Mouse (Mus musculus): ENCODE data around the gene Plekhs1. TPM values are rescaled to one million over a fixed set of nuclear protein-coding genes. Genes with fewer than 3 reads are reported as not detected.
A peak's percentile ranks its signal among the peaks of the same experiment; 100 is the strongest.

Gene Plekhs1
- polyA plus RNA-seq, 1 experiment from 2014 or later, result 1.4 TPM

DNA sequence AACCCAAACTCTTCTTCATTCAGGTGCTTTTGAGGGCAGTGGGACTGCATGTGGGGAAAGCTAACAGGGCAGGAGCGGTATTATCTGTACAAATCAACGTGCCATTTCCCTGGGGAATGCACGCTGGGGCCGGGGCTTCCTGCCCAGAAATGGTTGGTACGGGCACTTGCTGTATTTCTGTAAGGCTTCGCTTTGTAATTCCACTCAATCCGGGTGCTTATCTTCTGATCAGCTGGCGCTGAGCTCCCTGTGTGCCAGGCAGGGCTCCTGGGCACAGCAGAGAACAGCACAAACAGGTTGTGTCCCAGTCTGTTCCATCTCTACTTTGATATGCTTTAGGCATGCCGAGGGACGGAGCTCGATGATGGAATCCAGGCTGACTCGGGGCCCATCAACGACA lies 25.1 kb upstream of the Plekhs1 start:
- ATAC-seq (ENCODE audit: insufficient read depth, low FRiP score, low read depth), result no peak
- Histone ChIP-seq H3K4me3 (replicated peaks) (no peak overlapping the region), H3K9ac (no peak overlapping the region), H3K9me3 (no peaks in the 10 kb centered on the region), H3K4me1 (peaks cover 4% of the 10 kb centered on the region; the same call in 1 of the 2 replicates), H3K27ac (no peak overlapping the region), H3K4me2 (no peak overlapping the region), H3K27me3 (replicated peaks) (no peaks in the 10 kb centered on the region), H3K36me3 (peaks cover 6% of the 10 kb centered on the region; the same call in 1 of the 2 replicates)
- 85% methylated on average over 13 of the region's 13 CpGs for WGBS

DNA sequence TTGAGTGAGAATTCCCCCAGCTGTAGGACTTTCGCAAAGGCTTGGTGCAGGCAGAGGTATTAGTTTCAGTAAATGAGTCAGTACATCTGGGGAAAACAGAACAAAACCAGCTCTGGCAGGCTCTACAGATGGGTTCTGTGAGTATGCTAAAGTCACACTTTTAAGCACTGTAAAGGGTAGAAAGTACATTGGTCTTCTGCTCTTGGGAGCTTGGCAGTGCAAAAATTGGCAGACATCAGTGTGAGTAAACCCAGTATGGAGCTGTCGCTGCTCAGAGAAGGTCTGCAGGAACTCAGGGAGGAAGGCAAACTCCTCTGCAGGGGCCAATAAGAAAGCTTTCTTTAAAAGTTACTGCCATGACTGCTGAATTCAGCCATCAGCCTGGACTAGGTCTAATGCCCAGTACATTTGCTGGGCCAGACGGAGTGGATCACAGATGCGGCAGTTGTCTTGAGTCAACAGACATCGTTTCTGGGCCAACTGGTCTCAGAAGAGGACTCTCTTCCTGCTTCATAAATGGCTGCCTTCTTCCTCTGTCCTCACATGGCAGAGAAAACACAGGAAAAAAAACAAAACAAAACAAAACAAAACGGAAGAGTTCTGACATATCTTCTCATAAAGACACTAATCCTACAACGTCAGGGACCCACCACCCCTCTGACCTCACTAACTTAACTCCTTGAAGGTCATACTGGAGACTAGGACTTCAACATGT lies 22.9 kb upstream of the Plekhs1 start:
- Histone ChIP-seq H3K27ac (peak overlapping the region; percentile 69), H3K9ac (no peak overlapping the region), H3K36me3 (peaks cover 6% of the 10 kb centered on the region; the same call in 1 of the 2 replicates), H3K4me2 (no peak overlapping the region), H3K9me3 (no peaks in the 10 kb centered on the region), H3K4me3 (replicated peaks) (no peak overlapping the region), H3K4me1 (peaks cover 4% of the 10 kb centered on the region; the same call in 1 of the 2 replicates), H3K27me3 (replicated peaks) (no peaks in the 10 kb centered on the region)
- no peak for ATAC-seq (ENCODE audit: insufficient read depth, low FRiP score, low read depth)
- 41% methylated on average over 7 of the region's 7 CpGs for WGBS

DNA sequence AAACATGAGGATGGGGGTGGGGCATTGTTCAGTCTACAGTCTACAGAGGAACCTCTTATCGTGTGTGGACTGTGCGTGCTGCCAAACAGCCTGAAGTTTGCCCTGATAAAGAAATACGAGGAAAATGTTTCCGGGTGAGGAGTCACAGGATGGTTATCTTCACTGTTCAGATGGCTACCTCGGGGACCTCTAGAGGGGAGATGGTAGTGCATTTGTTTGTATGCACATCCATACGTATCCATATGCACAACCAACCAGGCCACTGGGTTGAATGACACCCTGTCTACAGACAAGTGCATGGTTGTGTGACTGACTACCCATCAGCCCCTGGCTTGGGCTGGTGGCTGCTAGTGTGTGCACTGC lies 22.4 kb upstream of the Plekhs1 start:
- H3K9me3 ChIP-seq, result no peaks in the 10 kb centered on the region
- WGBS, result 57% methylated on average over 6 of the region's 6 CpGs

DNA sequence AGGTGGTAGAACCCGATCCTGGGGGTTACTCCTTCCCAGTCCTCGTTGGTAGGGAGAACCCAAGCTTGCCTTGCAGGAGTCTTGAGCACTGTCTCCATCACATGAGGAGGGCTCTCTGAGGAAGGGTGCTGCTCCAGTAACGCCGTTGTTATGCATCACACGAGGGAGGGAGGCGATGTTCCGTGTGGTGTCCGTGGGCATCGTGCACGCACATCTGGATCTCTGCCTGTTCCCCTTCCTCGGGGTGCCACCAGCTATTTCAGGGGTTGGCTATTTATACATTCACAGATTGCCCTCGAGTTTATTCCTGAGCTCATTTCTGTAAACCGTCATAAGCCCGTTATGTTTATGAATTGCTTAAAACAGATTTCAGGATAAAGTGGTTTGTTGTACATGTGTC lies 18.0 kb upstream of the Plekhs1 start:
- Histone ChIP-seq H3K27me3 (replicated peaks) (no peaks in the 10 kb centered on the region), H3K27ac (peak overlapping the region; percentile 36; the same call in 1 of the 2 replicates), H3K36me3 (no peaks in the 10 kb centered on the region), H3K4me1 (peaks cover 15% of the 10 kb centered on the region), H3K9ac (no peak overlapping the region), H3K9me3 (no peaks in the 10 kb centered on the region), H3K4me2 (no peak overlapping the region), H3K4me3 (replicated peaks) (no peak overlapping the region)
- ATAC-seq (ENCODE audit: insufficient read depth, low FRiP score, low read depth), result no peak
- WGBS, result 61% methylated on average over 14 of the region's 14 CpGs

More for the DNA sequence above, 22.4 kb upstream of the Plekhs1 start:
- H3K36me3 ChIP-seq, result peaks cover 6% of the 10 kb centered on the region; the same call in 1 of the 2 replicates
- no peak overlapping the region for H3K9ac ChIP-seq
- H3K4me3 ChIP-seq (replicated peaks), result no peak overlapping the region
- H3K27me3 ChIP-seq (replicated peaks), result no peaks in the 10 kb centered on the region
- no peak overlapping the region for H3K4me2 ChIP-seq
- peak; percentile 81 for ATAC-seq (ENCODE audit: insufficient read depth, low FRiP score, low read depth)
- H3K27ac ChIP-seq, result no peak overlapping the region
- peaks cover 8% of the 10 kb centered on the region for H3K4me1 ChIP-seq

DNA sequence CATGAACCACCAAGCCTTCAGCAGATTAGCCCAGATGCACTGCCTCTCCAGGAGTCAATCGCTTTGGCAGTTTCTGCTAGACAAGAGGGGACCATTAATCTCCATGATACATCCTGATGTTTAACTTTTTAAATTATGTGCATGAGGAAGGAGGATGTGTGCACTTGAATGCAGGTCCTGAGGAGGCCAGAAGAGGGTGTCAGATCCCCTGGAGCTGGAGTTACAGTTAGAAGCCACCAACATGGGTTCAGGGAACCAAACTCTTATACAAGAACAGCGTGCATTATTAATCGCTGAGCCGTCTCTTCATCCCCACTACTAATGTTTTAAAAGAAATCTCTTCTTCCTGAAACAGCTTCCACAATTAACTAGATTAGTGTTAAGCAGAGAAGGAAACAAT lies 12.7 kb upstream of the Plekhs1 start:
- ATAC-seq (ENCODE audit: insufficient read depth, low FRiP score, low read depth), result no peak
- peaks cover 12% of the 10 kb centered on the region for H3K4me1 ChIP-seq
- H3K27me3 ChIP-seq (replicated peaks), result no peaks in the 10 kb centered on the region
- no peak overlapping the region for H3K4me2 ChIP-seq
- no peak overlapping the region for H3K27ac ChIP-seq
- 91% methylated on average over 4 of the region's 4 CpGs for WGBS
- H3K9ac ChIP-seq, result no peak overlapping the region
- no peak overlapping the region for H3K4me3 ChIP-seq (replicated peaks)
- H3K9me3 ChIP-seq, result no peaks in the 10 kb centered on the region
- H3K36me3 ChIP-seq, result no peaks in the 10 kb centered on the region

DNA sequence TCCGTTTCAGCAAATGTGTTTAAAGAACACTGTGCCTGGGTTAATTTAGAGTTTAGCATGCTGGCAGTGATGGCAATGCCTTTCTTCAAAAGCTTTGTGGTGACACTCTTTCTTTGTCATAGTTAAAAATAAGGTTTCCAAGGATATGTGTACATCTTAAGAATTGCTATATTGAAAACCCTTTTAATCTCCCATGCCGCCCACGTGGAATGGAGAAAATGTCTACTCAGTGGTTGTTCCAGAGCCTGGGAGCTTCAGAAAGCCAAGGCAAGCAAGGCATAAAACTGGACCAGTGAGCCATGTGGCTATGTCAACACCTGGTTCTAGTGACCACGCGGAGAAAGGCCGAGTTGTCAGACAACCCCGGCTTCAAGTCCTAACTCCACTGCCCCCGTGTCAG lies 11.9 kb upstream of the Plekhs1 start:
- Histone ChIP-seq H3K27me3 (replicated peaks) (no peaks in the 10 kb centered on the region), H3K36me3 (no peaks in the 10 kb centered on the region), H3K9ac (no peak overlapping the region), H3K4me2 (no peak overlapping the region), H3K4me3 (replicated peaks) (no peak overlapping the region), H3K4me1 (peaks cover 5% of the 10 kb centered on the region; the same call in 1 of the 2 replicates), H3K27ac (no peak overlapping the region), H3K9me3 (no peaks in the 10 kb centered on the region)
- no peak for ATAC-seq (ENCODE audit: insufficient read depth, low FRiP score, low read depth)
- WGBS, result 87% methylated on average over 8 of the region's 8 CpGs

DNA sequence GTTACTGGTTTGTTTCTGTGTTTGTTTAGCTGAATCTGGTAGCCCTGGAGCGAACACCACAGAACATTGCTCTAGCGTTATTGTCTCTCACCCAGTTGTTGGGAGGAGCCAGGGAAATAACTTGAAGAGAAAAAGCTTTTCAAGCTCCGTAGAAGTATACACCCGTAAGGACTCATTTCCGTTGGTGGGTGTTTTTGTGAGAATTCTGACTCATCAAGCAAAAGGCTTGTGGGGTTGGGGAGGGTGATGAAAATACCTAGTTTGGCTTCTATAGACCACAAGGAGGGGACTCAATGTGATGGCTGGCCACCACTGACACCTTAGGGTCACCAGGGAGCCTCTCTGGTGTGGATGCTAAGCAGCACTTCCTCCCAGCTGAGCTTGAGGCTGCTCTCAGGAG lies 10.5 kb upstream of the Plekhs1 start:
- Histone ChIP-seq H3K4me1 (no peaks in the 10 kb centered on the region), H3K9ac (no peak overlapping the region), H3K36me3 (no peaks in the 10 kb centered on the region), H3K27me3 (replicated peaks) (no peaks in the 10 kb centered on the region), H3K4me3 (replicated peaks) (no peak overlapping the region), H3K4me2 (no peak overlapping the region), H3K9me3 (no peaks in the 10 kb centered on the region), H3K27ac (no peak overlapping the region)
- 72% methylated on average over 5 of the region's 5 CpGs for WGBS
- ATAC-seq (ENCODE audit: insufficient read depth, low FRiP score, low read depth), result no peak

DNA sequence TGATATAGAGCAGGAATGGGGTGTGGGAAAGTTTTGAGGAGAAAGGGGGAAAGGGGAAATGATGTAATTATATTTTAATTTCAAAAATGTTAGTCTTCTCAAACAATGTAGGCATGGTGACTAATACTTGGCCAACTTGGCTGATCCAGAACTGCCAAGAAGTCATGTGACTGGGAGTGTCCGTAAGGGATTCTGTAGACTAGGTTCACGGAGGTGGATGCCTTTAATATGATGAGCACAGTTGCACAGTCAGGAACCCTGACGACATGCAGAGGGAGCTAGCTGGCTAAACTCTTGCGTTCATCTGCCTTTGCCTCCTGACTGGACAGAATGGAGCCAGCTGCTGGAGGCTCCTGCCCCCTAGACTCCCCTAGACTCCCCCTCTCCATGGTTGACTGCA lies 9.6 kb upstream of the Plekhs1 start:
- Histone ChIP-seq H3K9me3 (no peaks in the 10 kb centered on the region), H3K27ac (no peak overlapping the region), H3K4me2 (no peak overlapping the region), H3K4me3 (replicated peaks) (no peak overlapping the region), H3K4me1 (no peaks in the 10 kb centered on the region), H3K9ac (no peak overlapping the region), H3K27me3 (replicated peaks) (no peaks in the 10 kb centered on the region), H3K36me3 (no peaks in the 10 kb centered on the region)
- WGBS, result 64% methylated on average over 4 of the region's 4 CpGs
- no peak for ATAC-seq (ENCODE audit: insufficient read depth, low FRiP score, low read depth)

DNA sequence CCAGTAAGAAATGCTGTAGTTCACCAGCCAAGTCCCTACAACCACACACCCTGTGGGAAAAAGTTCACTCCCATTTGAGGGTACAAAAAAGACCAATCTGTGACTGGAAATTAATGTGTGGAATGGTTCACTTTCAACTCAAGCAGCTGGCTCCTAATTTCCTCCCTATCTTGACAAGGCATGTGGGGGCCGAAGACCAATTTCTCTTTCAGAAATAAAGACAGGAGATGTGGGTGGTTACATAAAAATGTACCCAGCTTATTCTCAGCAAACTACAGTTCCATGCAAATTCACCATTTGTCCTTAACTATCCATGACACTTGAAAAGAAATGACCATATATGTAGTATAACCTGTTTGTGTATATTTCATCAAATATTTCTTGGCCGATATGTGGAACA lies 9.0 kb upstream of the Plekhs1 start:
- H3K9me3 ChIP-seq, result no peaks in the 10 kb centered on the region
- no peaks in the 10 kb centered on the region for H3K27me3 ChIP-seq (replicated peaks)
- H3K27ac ChIP-seq, result no peak overlapping the region
- no peak for ATAC-seq (ENCODE audit: insufficient read depth, low FRiP score, low read depth)
- H3K4me1 ChIP-seq, result no peaks in the 10 kb centered on the region
- no peak overlapping the region for H3K4me3 ChIP-seq (replicated peaks)
- no peaks in the 10 kb centered on the region for H3K36me3 ChIP-seq
- 71% methylated on average over 2 of the region's 2 CpGs for WGBS
- no peak overlapping the region for H3K4me2 ChIP-seq
- H3K9ac ChIP-seq, result no peak overlapping the region

DNA sequence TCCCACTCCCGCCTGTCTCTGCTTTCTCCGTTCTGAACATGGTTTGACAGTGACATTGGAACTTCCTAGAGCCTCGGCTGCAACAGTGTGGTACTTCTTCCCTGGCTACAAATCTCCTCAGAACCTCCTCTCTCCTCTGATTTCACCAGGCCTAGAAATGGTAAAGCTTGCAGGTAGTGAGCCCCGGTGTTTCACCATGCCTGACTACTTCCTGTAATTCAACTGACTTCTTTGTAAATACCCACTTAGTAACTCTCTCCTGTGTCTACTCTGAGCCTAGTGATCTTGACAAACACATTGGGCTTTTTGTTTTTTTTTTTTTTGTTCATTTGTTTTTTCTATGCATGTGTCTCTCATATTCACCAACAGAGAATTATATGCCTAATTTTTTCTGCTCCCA lies 6.6 kb upstream of the Plekhs1 start:
- Histone ChIP-seq H3K9ac (no peak overlapping the region), H3K27me3 (replicated peaks) (no peaks in the 10 kb centered on the region), H3K4me2 (no peak overlapping the region), H3K4me1 (no peaks in the 10 kb centered on the region), H3K27ac (no peak overlapping the region), H3K9me3 (no peaks in the 10 kb centered on the region), H3K4me3 (replicated peaks) (no peak overlapping the region), H3K36me3 (no peaks in the 10 kb centered on the region)
- ATAC-seq (ENCODE audit: insufficient read depth, low FRiP score, low read depth), result no peak
- 77% methylated on average over 4 of the region's 4 CpGs for WGBS

DNA sequence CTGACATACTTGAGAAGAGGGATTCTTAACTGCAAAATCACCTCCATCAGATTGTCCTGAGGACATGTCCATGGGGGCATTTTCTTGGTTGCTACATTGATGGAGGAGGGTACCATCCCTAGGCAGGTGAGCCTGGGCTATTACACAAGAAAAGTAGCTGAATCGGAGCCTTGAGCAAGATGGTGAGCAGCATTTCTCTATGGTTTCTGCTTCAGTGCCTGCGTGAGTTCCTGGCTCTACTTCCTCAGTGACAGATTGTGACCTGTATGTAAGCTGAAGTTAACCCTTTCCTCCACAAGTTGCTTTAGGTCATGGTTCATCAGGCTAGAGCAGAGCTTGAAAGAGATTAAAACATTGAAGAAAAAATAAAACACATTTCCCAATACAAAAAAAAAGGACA lies 6.1 kb upstream of the Plekhs1 start:
- Histone ChIP-seq H3K9ac (no peak overlapping the region), H3K4me1 (no peaks in the 10 kb centered on the region), H3K27ac (no peak overlapping the region), H3K4me2 (no peak overlapping the region), H3K9me3 (no peaks in the 10 kb centered on the region), H3K4me3 (replicated peaks) (no peak overlapping the region), H3K27me3 (replicated peaks) (no peaks in the 10 kb centered on the region), H3K36me3 (no peaks in the 10 kb centered on the region)
- ATAC-seq (ENCODE audit: insufficient read depth, low FRiP score, low read depth), result no peak
- WGBS, result 57% methylated on average over 2 of the region's 2 CpGs

DNA sequence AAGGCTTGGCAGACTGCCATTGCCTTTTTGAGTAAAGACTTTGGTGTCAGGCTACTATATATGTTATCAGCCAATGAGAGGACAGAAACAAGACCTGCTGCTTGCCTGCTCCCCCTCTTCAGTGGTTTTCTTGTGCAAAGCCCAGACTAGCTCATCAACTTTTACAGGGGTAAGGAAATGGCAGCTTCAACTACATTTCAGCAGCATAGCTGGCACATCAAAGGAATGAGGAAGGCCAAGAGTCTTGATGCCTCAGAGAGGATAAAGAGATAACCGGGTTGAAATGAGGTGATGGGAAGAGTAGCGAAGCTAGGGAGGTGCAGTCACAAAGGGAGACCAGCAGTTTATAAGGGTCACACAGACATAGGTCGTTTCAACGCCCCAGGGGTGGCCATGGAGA lies 3.9 kb upstream of the Plekhs1 start:
- Histone ChIP-seq H3K4me1 (no peaks in the 10 kb centered on the region), H3K27me3 (replicated peaks) (no peaks in the 10 kb centered on the region), H3K36me3 (no peaks in the 10 kb centered on the region), H3K27ac (no peak overlapping the region), H3K9me3 (no peaks in the 10 kb centered on the region), H3K4me3 (replicated peaks) (no peak overlapping the region), H3K4me2 (no peak overlapping the region), H3K9ac (no peak overlapping the region)
- ATAC-seq (ENCODE audit: insufficient read depth, low FRiP score, low read depth), result no peak
- 87% methylated on average over 4 of the region's 4 CpGs for WGBS

Measured in stomach, embryonic 15.5 days (tissue).